Mouse (Mus musculus) lung, postnatal 36 days (tissue): ENCODE measurements around the gene Rgs6.

Experiments
- DNase-seq: peaks from one replicate; pipeline ENCODE4 v3.0.0; 2022; ENCODE audit warnings: mixed read lengths

Rgs6 gene

GRCm38 (mm10) chr12:83143071-83143470 is 555.0 kb downstream of the Rgs6 start:
- peak; percentile 56 for DNase-seq

- no peak for DNase-seq
Observed at GRCm38 (mm10) chr12:83143574-83143973, 555.5 kb downstream of the Rgs6 start.

GRCm38 (mm10) chr12:83145074-83145473 is 557.0 kb downstream of the Rgs6 start:
- DNase-seq = no peak

GRCm38 (mm10) chr12:83145902-83146301 is 557.8 kb downstream of the Rgs6 start:
- DNase-seq = no peak

- no peak for DNase-seq
Observed at GRCm38 (mm10) chr12:83146917-83147316, 558.8 kb downstream of the Rgs6 start.

- no peak for DNase-seq
Observed at GRCm38 (mm10) chr12:83150030-83150429, 561.9 kb downstream of the Rgs6 start.

- DNase-seq = no peak
Observed at GRCm38 (mm10) chr12:83150813-83151212, 562.7 kb downstream of the Rgs6 start.

- peak; percentile 34 for DNase-seq
Observed at GRCm38 (mm10) chr12:83151474-83151873, 563.4 kb downstream of the Rgs6 start.

- no peak for DNase-seq
Observed at GRCm38 (mm10) chr12:83160211-83160610, 572.1 kb downstream of the Rgs6 start.

- DNase-seq = no peak
Observed at GRCm38 (mm10) chr12:83160700-83161099, 572.6 kb downstream of the Rgs6 start.

GRCm38 (mm10) chr12:83163721-83164120 is 575.6 kb downstream of the Rgs6 start:
- DNase-seq = no peak

- no peak for DNase-seq
Observed at GRCm38 (mm10) chr12:83165058-83165457, 577.0 kb downstream of the Rgs6 start.

- no peak for DNase-seq
Observed at GRCm38 (mm10) chr12:83168310-83168709, 580.2 kb downstream of the Rgs6 start.

- no peak for DNase-seq
Observed at GRCm38 (mm10) chr12:83169495-83170209, 581.6 kb downstream of the Rgs6 start.

- DNase-seq = no peak
Observed at GRCm38 (mm10) chr12:83178770-83179169, 590.7 kb downstream of the Rgs6 start.

- no peak for DNase-seq
Observed at GRCm38 (mm10) chr12:83179860-83180259, 591.8 kb downstream of the Rgs6 start.

GRCm38 (mm10) chr12:83180561-83180960 is 592.5 kb downstream of the Rgs6 start:
- no peak for DNase-seq

GRCm38 (mm10) chr12:83201674-83202073 is 613.6 kb downstream of the Rgs6 start:
- DNase-seq = no peak

GRCm38 (mm10) chr12:83204361-83204760 is 616.3 kb downstream of the Rgs6 start:
- no peak for DNase-seq

GRCm38 (mm10) chr12:83206866-83207265 is 618.8 kb downstream of the Rgs6 start:
- no peak for DNase-seq

GRCm38 (mm10) chr12:83207481-83207880 is 619.4 kb downstream of the Rgs6 start:
- DNase-seq = no peak

GRCm38 (mm10) chr12:83208011-83208410 is 619.9 kb downstream of the Rgs6 start:
- no peak for DNase-seq

GRCm38 (mm10) chr12:83208841-83209240 is 620.7 kb downstream of the Rgs6 start:
- no peak for DNase-seq

- no peak for DNase-seq
Observed at GRCm38 (mm10) chr12:83209461-83209860, 621.4 kb downstream of the Rgs6 start.

- DNase-seq = no peak
Observed at GRCm38 (mm10) chr12:83210294-83210693, 622.2 kb downstream of the Rgs6 start.
